Mouse (Mus musculus) heart, adult 2 months (tissue): ENCODE results near the gene Cdkl3.

Experiments used
- CTCF ChIP-seq: fragments of 200-600 bp; IDR thresholded peaks from 2 replicates; pipeline ENCODE4 v1.8.1; 2022; ENCODE audit warnings: antibody characterized with exemption, mild to moderate bottlenecking, moderate library complexity
- EP300 ChIP-seq: fragments of 200-500 bp; IDR thresholded peaks from 2 replicates; pipeline ENCODE4 v1.6.1; 2011; ENCODE audit warnings: low read depth, low read length, control low read depth; ENCODE audit not compliant: insufficient read depth
- POLR2A ChIP-seq: fragments of 200-500 bp; IDR thresholded peaks from 2 replicates; pipeline ENCODE4 v1.6.1; 2011; ENCODE audit warnings: mild to moderate bottlenecking, low read depth, low read length, control low read depth; ENCODE audit not compliant: insufficient read depth

GRCm38 (mm10) chr11:51966651-51967050 lies 37.4 kb upstream of the Cdkl3 start:
- TF ChIP-seq CTCF, result no peak
- TF ChIP-seq EP300, result no peak
- TF ChIP-seq POLR2A, result no peak
